Mouse (Mus musculus): ENCODE results near the gene Hectd4. TPM values are rescaled to one million over a fixed set of nuclear protein-coding genes. Genes with fewer than 3 reads are reported as not detected.
"Not testable (repeated sequence)": the region's sequence is repeated elsewhere in the genome, so short reads cannot be mapped to it uniquely, and the experiment has no call there.

Hectd4 gene
- polyA plus RNA-seq, 1 experiment from 2014 or later: 3.1 TPM

DNA sequence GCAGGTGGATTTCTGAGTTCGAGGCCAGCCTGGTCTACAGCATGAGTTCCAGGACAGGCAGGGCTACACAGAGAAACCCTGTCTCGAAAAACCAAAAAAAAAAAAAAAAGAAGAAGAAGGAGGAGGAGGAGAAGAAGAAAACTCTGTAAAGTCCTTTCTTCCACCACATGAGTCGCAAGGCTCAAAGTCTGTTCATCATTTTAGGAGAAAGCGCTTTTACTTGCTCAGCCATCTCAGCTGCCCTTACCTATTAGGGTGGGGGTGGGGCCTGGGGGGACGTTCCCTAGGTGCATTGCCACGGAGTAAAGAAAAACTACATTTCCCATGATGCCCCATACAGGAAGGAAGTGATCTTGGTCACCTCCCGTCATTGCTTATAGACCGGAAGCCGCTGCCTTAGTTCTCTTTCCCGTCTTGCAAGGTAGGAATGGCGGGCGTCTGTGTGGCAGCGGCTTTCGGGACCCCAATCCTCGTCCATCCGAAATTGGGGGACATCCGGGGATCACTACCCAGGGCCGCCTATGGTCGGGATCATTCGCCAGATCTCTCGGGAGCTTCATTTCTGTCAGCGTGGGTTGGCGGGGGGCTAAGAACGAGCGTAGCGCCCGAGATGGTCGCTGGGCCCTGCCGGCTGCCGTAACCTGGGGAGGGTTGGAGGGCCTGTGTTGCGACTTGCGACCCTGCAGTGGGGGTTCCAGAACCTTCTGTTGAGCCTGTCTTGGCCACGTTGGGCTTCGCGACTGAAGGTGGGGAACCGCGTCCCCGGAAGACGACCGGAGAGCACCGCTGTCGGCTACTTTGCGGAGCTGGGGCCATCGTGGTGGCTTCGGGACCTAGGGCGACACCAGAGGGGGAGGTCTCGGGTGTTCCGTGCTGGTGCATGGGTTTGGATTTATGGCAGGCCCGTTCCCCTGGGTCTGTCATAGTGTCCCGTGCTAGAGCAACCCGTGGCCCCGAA, 15.6 kb upstream of the Hectd4 start, which contains the start of gene Rpl6:
TSS of gene Rpl6 (plus strand) at position 350 of the 958 bp plus-strand sequence.
- peak within 1 kb of the TSS; percentile 94 for H3K9ac ChIP-seq (ENCODE audit: low read depth, low read length)
- under 1% methylated on average over 51 of the region's 52 CpGs for WGBS
- H3K4me1 ChIP-seq (ENCODE audit: control insufficient read depth, insufficient read depth, low read length): peaks cover 21% of the 10 kb centered on the region

DNA sequence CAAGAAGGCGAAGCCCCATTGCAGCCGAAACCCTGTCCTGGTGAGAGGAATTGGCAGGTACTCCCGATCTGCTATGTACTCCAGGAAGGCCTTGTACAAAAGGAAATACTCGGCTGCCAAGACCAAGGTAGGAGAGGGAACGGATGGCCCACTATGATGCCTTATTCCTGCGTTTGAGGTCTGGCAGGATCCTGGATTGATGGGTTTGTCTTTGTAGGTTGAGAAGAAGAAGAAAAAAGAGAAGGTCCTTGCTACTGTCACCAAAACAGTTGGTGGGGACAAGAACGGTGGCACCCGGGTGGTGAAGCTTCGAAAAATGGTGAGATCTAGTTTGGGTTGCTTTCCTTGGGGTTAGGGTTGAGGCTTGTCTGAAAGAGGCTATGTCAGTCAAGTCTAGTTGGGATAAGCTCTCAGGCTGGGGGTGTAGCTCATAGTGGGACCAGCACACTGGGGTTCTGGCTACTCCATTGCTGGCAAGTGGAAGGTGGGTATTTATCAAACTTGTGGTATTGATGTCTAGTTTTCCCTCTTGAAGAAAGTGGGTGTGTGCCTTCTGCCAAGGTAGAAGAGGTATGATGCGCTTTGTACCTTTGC, 14.4 kb upstream of the Hectd4 start:
- 67% methylated on average over 8 of the region's 10 CpGs for WGBS
- peak overlapping the region; percentile 62 for H3K4me2 ChIP-seq (ENCODE audit: low read depth, low read length)
- H3K4me3 ChIP-seq (ENCODE audit: low read length): peak overlapping the region; percentile 76
- H3K4me1 ChIP-seq (ENCODE audit: control insufficient read depth, insufficient read depth, low read length): peaks cover 21% of the 10 kb centered on the region
- H3K36me3 ChIP-seq (ENCODE audit: control insufficient read depth, insufficient read depth, low read length): peaks cover 18% of the 10 kb centered on the region
- not testable (repeated sequence) for H3K27me3 ChIP-seq (replicated peaks; ENCODE audit: control insufficient read depth, insufficient read depth, low read length); ATAC-seq; H3K9me3 ChIP-seq (ENCODE audit: control insufficient read depth, low read length); H3K27ac ChIP-seq (ENCODE audit: low read length)
- H3K9ac ChIP-seq (ENCODE audit: low read depth, low read length): peak overlapping the region; percentile 94

More for the DNA sequence above, 15.6 kb upstream of the Hectd4 start, which contains the start of gene Rpl6:
- H3K27ac ChIP-seq (ENCODE audit: low read length): peak within 1 kb of the TSS; percentile 50
- H3K36me3 ChIP-seq (ENCODE audit: control insufficient read depth, insufficient read depth, low read length): peaks cover 15% of the 10 kb centered on the region
- H3K4me3 ChIP-seq (ENCODE audit: low read length): peak within 1 kb of the TSS; percentile 76
- ATAC-seq: peak; percentile 90
- no peaks in the 10 kb centered on the region for H3K9me3 ChIP-seq (ENCODE audit: control insufficient read depth, low read length)
- H3K27me3 ChIP-seq (replicated peaks; ENCODE audit: control insufficient read depth, insufficient read depth, low read length): no peaks in the 10 kb centered on the region
- H3K4me2 ChIP-seq (ENCODE audit: low read depth, low read length): peak within 1 kb of the TSS; percentile 62

DNA sequence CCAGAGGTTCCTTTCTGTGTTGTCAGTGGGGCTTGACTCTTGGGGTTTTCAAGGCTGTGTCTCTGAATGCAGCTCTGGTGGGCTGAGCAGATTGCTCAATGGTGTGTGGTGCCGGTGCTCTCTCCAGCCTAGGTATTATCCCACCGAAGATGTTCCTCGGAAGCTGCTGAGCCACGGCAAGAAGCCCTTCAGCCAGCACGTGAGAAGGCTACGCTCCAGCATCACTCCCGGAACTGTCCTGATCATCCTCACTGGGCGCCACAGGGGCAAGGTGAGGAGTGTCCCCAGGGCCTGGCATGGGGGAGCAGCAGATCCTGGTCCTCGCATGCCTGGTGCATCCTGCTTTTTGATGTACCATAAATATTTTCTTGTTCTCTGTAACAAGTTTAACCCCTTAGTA, 13.5 kb upstream of the Hectd4 start:
- Histone ChIP-seq H3K27ac (ENCODE audit: low read length) (no peak overlapping the region), H3K9ac (ENCODE audit: low read depth, low read length) (peak overlapping the region; percentile 94; the same call in 1 of the 2 replicates), H3K4me1 (ENCODE audit: control insufficient read depth, insufficient read depth, low read length) (peaks cover 21% of the 10 kb centered on the region), H3K36me3 (ENCODE audit: control insufficient read depth, insufficient read depth, low read length) (peaks cover 25% of the 10 kb centered on the region), H3K9me3 (ENCODE audit: control insufficient read depth, low read length) (no peaks in the 10 kb centered on the region), H3K4me2 (ENCODE audit: low read depth, low read length) (peak overlapping the region; percentile 62), H3K27me3 (replicated peaks; ENCODE audit: control insufficient read depth, insufficient read depth, low read length) (no peaks in the 10 kb centered on the region), H3K4me3 (ENCODE audit: low read length) (peak overlapping the region; percentile 76)
- 72% methylated on average over 9 of the region's 9 CpGs for WGBS
- no peak for ATAC-seq

DNA sequence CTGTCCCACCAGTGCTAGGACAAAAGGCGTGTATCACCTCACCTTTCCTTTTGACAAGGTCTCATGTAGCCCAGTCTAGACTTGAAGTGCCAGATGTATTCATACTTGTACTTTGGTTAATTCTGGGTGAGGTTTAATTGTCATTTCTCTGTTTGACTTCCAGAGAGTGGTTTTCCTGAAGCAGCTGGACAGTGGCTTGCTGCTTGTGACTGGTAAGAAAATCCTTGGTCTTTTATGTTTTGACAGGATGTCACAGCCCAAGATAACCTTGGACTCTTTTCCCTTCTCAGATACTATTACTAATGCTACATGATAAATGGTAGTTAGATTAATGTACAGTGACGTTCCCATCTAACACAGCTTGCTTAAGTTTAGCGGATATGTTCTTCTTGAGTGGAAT, 13.0 kb upstream of the Hectd4 start:
- no peak overlapping the region; the same call in 1 of the 2 replicates for H3K4me2 ChIP-seq (ENCODE audit: low read depth, low read length)
- peaks cover 21% of the 10 kb centered on the region for H3K4me1 ChIP-seq (ENCODE audit: control insufficient read depth, insufficient read depth, low read length)
- no peak overlapping the region for H3K27ac ChIP-seq (ENCODE audit: low read length)
- H3K9ac ChIP-seq (ENCODE audit: low read depth, low read length): no peak overlapping the region
- no peak for ATAC-seq
- H3K36me3 ChIP-seq (ENCODE audit: control insufficient read depth, insufficient read depth, low read length): peaks cover 29% of the 10 kb centered on the region
- no peak overlapping the region for H3K4me3 ChIP-seq (ENCODE audit: low read length)
- WGBS: 66% methylated on average over 3 of the region's 3 CpGs
- H3K27me3 ChIP-seq (replicated peaks; ENCODE audit: control insufficient read depth, insufficient read depth, low read length): no peaks in the 10 kb centered on the region
- H3K9me3 ChIP-seq (ENCODE audit: control insufficient read depth, low read length): no peaks in the 10 kb centered on the region

DNA sequence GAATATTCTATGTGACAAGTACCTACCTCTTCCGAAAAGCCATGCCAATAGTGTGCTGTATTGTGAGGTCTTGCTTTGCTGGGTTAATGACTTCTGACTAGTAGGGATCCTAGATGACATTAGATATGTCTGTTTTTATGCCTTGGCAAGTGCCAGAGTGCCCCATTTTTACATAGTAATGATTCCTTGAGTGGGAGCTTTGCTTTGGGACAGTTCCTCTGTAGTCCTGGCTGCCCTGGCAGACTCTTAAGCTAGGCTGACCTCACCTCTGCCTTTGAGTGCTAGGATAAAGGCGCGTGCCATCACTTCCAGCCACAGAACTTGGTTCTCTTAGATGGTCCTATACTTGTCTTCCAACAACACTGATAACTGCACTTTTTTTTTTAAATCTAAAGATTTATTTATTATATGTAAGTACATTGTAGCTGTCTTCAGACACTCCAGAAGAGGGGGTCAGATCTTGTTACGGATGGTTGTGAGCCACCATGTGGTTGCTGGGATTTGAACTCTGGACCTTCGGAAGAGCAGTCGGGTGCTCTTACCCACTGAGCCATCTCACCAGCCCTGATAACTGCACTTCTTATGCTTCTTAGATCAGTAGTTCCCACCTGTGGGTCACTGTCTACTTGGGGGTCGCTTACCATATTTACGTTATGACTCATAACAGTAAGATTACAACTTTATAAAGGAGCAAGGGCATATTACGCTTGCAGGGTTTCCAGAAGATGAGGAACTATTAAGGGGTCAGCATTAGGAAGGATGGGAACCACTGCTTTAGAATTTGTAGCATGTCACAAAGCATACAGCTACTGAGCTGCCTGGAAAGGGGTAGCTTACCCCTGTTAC, 10.0 kb upstream of the Hectd4 start:
- H3K36me3 ChIP-seq (ENCODE audit: control insufficient read depth, insufficient read depth, low read length): peaks cover 37% of the 10 kb centered on the region
- WGBS: 90% methylated on average over 9 of the region's 9 CpGs
- no peak for ATAC-seq
- peaks cover 21% of the 10 kb centered on the region for H3K4me1 ChIP-seq (ENCODE audit: control insufficient read depth, insufficient read depth, low read length)
- no peaks in the 10 kb centered on the region for H3K27me3 ChIP-seq (replicated peaks; ENCODE audit: control insufficient read depth, insufficient read depth, low read length)
- H3K4me3 ChIP-seq (ENCODE audit: low read length): no peak overlapping the region
- no peak overlapping the region for H3K9ac ChIP-seq (ENCODE audit: low read depth, low read length)
- H3K4me2 ChIP-seq (ENCODE audit: low read depth, low read length): no peak overlapping the region
- H3K9me3 ChIP-seq (ENCODE audit: control insufficient read depth, low read length): no peaks in the 10 kb centered on the region
- no peak overlapping the region for H3K27ac ChIP-seq (ENCODE audit: low read length)

DNA sequence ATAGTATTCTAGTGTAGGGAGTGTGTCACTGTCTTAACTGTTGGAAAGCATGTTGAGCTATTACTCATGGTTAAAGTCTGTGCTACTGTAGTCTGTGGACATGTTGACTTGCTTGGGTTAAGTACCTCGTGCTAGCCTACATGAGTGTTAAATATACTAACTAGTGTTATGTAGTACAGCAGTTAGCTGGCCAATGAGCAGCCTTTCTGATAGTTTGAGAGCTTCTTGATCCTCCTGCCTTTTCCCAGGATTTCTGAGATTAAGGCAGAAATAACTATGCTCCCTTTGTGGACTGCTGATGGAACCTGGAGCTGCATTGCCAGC, 9.5 kb upstream of the Hectd4 start:
- no peaks in the 10 kb centered on the region for H3K27me3 ChIP-seq (replicated peaks; ENCODE audit: control insufficient read depth, insufficient read depth, low read length)
- no peak overlapping the region for H3K4me2 ChIP-seq (ENCODE audit: low read depth, low read length)
- no peak overlapping the region for H3K4me3 ChIP-seq (ENCODE audit: low read length)
- no peak overlapping the region for H3K9ac ChIP-seq (ENCODE audit: low read depth, low read length)
- WGBS: 84% methylated on average over 1 of the region's 1 CpGs
- peaks cover 37% of the 10 kb centered on the region for H3K36me3 ChIP-seq (ENCODE audit: control insufficient read depth, insufficient read depth, low read length)
- no peak overlapping the region for H3K27ac ChIP-seq (ENCODE audit: low read length)
- no peaks in the 10 kb centered on the region for H3K9me3 ChIP-seq (ENCODE audit: control insufficient read depth, low read length)
- peaks cover 20% of the 10 kb centered on the region for H3K4me1 ChIP-seq (ENCODE audit: control insufficient read depth, insufficient read depth, low read length)
- no peak for ATAC-seq

DNA sequence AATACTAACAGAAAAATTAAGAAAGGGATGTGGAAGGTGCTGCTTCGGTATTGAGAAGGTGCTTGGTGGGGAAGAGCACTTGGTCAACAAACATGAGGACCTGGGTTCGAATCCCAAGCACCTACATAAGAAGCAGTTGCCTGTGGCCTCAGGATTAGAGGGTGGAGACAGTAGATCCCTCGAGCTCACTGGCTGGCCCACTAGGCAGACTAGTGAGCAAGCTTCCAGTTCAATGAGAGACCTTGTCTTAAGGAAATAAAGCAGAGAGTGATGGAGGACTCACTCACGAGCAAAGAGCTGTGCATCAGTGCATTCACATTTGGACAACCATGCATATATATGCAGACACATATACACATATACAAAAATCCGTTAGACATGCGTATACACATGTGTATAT, 7.9 kb upstream of the Hectd4 start:
- Histone ChIP-seq H3K9ac (ENCODE audit: low read depth, low read length) (no peak overlapping the region), H3K27me3 (replicated peaks; ENCODE audit: control insufficient read depth, insufficient read depth, low read length) (no peaks in the 10 kb centered on the region), H3K4me2 (ENCODE audit: low read depth, low read length) (no peak overlapping the region), H3K36me3 (ENCODE audit: control insufficient read depth, insufficient read depth, low read length) (peaks cover 34% of the 10 kb centered on the region), H3K4me3 (ENCODE audit: low read length) (no peak overlapping the region), H3K9me3 (ENCODE audit: control insufficient read depth, low read length) (no peaks in the 10 kb centered on the region), H3K27ac (ENCODE audit: low read length) (no peak overlapping the region), H3K4me1 (ENCODE audit: control insufficient read depth, insufficient read depth, low read length) (peaks cover 7% of the 10 kb centered on the region; the same call in 1 of the 2 replicates)
- no peak for ATAC-seq
- 88% methylated on average over 6 of the region's 6 CpGs for WGBS

DNA sequence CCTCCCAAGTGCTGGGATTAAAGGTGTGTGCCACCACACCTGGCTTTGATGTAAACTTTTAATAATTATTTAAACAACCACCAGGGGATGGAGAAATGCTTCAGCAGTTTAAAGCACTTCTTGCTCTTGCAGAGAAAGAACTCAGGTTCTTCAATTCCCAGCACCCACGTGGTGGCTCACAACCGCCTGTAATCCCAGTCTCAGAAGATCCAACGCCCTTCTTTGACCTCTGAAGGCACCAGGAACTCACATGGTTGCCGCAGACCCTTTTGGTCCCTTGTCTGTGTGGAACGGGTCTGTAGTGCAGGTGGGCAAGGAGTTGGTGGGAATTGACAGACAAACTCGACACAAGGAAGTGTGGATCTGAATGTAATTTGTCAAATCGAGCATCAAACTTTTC, 5.3 kb upstream of the Hectd4 start:
- H3K9me3 ChIP-seq (ENCODE audit: control insufficient read depth, low read length): no peaks in the 10 kb centered on the region
- WGBS: 57% methylated on average over 7 of the region's 7 CpGs
- no peak overlapping the region for H3K4me3 ChIP-seq (ENCODE audit: low read length)
- no peak overlapping the region for H3K4me2 ChIP-seq (ENCODE audit: low read depth, low read length)
- peaks cover 22% of the 10 kb centered on the region for H3K36me3 ChIP-seq (ENCODE audit: control insufficient read depth, insufficient read depth, low read length)
- no peak overlapping the region for H3K27ac ChIP-seq (ENCODE audit: low read length)
- H3K4me1 ChIP-seq (ENCODE audit: control insufficient read depth, insufficient read depth, low read length): no peaks in the 10 kb centered on the region
- H3K9ac ChIP-seq (ENCODE audit: low read depth, low read length): no peak overlapping the region
- H3K27me3 ChIP-seq (replicated peaks; ENCODE audit: control insufficient read depth, insufficient read depth, low read length): no peaks in the 10 kb centered on the region
- ATAC-seq: no peak
